Mouse (Mus musculus) CH12.LX (cell line): ENCODE measurements around the gene Ptges. TPM values are rescaled to one million over a fixed set of nuclear protein-coding genes. Genes with fewer than 3 reads are reported as not detected.

Experiments
- DNase-seq: peaks from one replicate; pipeline ENCODE4 v3.0.0-alpha.2; 2013; ENCODE audit errors: extremely low read depth
- H3K27ac ChIP-seq: 2 replicates; pipeline ENCODE4 v1.5.1; 2012; ENCODE audit warnings: low read depth, mild to moderate bottlenecking, control low read depth, moderate library complexity; ENCODE audit not compliant: insufficient read depth
- H3K27me3 ChIP-seq: replicated peaks from 2 replicates; pipeline ENCODE3; 2012; ENCODE audit warnings: inconsistent platforms
- H3K36me3 ChIP-seq, 2 experiments: replicated peaks in 1 of 2; 2 replicates each; pipeline versions ENCODE3 to v1.6.1; 2012; ENCODE audit warnings: inconsistent platforms in 1 of 2, low read length in 1 of 2, mild to moderate bottlenecking in 1 of 2, mixed read lengths in 1 of 2, moderate library complexity in 1 of 2; ENCODE audit not compliant: control insufficient read depth in 1 of 2, insufficient read depth in 1 of 2
- H3K4me1 ChIP-seq, 2 experiments: 2 replicates each; pipeline ENCODE4 v1.6.1; 2012; ENCODE audit warnings: inconsistent platforms in 1 of 2, moderate library complexity in 1 of 2; ENCODE audit not compliant: insufficient read depth in 2 of 2, control insufficient read depth in 1 of 2
- H3K4me2 ChIP-seq: 2 replicates; pipeline ENCODE4 v1.6.1; 2012; ENCODE audit warnings: low read depth, mild to moderate bottlenecking, control low read depth; ENCODE audit not compliant: poor library complexity, insufficient read depth, severe bottlenecking
- H3K4me3 ChIP-seq, 3 experiments: fragments of 150-350 bp in 1 of 3; sonication (generic) in 1 of 3; replicated peaks in 1 of 3; 2 replicates each; pipeline versions ENCODE3 to v1.5.1; 2011 to 2012; ENCODE audit warnings: low read depth in 2 of 3, low read length in 2 of 3, mild to moderate bottlenecking in 2 of 3, moderate library complexity in 2 of 3, control low read depth in 1 of 3, improper control_type of control experiment in 1 of 3, inconsistent platforms in 1 of 3, mixed read lengths in 1 of 3; ENCODE audit not compliant: poor library complexity in 1 of 3
- H3K79me2 ChIP-seq: replicated peaks from 2 replicates; pipeline ENCODE4 v1.6.1; 2012; ENCODE audit warnings: mild to moderate bottlenecking, moderate library complexity; ENCODE audit not compliant: control insufficient read depth, poor library complexity, insufficient read depth, severe bottlenecking; ENCODE audit errors: extremely low read depth
- H3K9ac ChIP-seq: 2 replicates; pipeline ENCODE4 v1.6.1; 2012; ENCODE audit warnings: low read depth, mild to moderate bottlenecking, control low read depth, moderate library complexity; ENCODE audit not compliant: insufficient read depth
- H3K9me3 ChIP-seq: replicated peaks from 2 replicates; pipeline ENCODE3; 2012; ENCODE audit warnings: low read length, inconsistent platforms, mixed read lengths
- BHLHE40 ChIP-seq: IDR thresholded peaks from 2 replicates; pipeline ENCODE4 v1.6.1; 2011; ENCODE audit warnings: mild to moderate bottlenecking, low read depth, low read length, improper control_type of control experiment
- CHD1 ChIP-seq: IDR thresholded peaks from 2 replicates; pipeline ENCODE4 v1.6.1; 2012; ENCODE audit warnings: low read depth, low read length, improper control_type of control experiment, inconsistent platforms
- CHD2 ChIP-seq: IDR thresholded peaks from 2 replicates; pipeline ENCODE4 v1.6.1; 2011; ENCODE audit warnings: low read length, improper control_type of control experiment
- ELF1 ChIP-seq: IDR thresholded peaks from 2 replicates; pipeline ENCODE4 v1.6.1; 2014; ENCODE audit warnings: low read depth, mild to moderate bottlenecking, inconsistent platforms, low read length, improper control_type of control experiment
- EP300 ChIP-seq: IDR thresholded peaks from 2 replicates; pipeline ENCODE4 v1.6.1; 2011; ENCODE audit warnings: low read length, improper control_type of control experiment
- ETS1 ChIP-seq: conservative IDR thresholded peaks from 2 replicates; pipeline ENCODE4 v1.6.1; 2012; ENCODE audit warnings: low read depth, mild to moderate bottlenecking, inconsistent platforms, low read length, improper control_type of control experiment, moderate library complexity
- HCFC1 ChIP-seq: IDR thresholded peaks from 2 replicates; pipeline ENCODE4 v1.6.1; 2012; ENCODE audit warnings: low read depth, mild to moderate bottlenecking, inconsistent platforms, low read length, improper control_type of control experiment
- MAFK ChIP-seq: IDR thresholded peaks from 2 replicates; pipeline ENCODE4 v1.6.1; 2011; ENCODE audit warnings: low read length, improper control_type of control experiment; ENCODE audit not compliant: insufficient replicate concordance
- MAZ ChIP-seq: IDR thresholded peaks from 2 replicates; pipeline ENCODE4 v1.6.1; 2012; ENCODE audit warnings: low read depth, mild to moderate bottlenecking, inconsistent platforms, low read length, improper control_type of control experiment, moderate library complexity
- MEF2A ChIP-seq: IDR thresholded peaks from 2 replicates; pipeline ENCODE4 v1.6.1; 2014; ENCODE audit warnings: low read depth, mild to moderate bottlenecking, inconsistent platforms, low read length, improper control_type of control experiment, borderline replicate concordance
- MXI1 ChIP-seq: IDR thresholded peaks from 2 replicates; pipeline ENCODE4 v1.6.1; 2011; ENCODE audit warnings: mild to moderate bottlenecking, low read depth, low read length, improper control_type of control experiment
- MYC ChIP-seq: IDR thresholded peaks from 2 replicates; pipeline ENCODE4 v1.6.1; 2011; ENCODE audit warnings: low read depth, mild to moderate bottlenecking, improper control_type of control experiment, low read length
- RCOR1 ChIP-seq: conservative IDR thresholded peaks from 2 replicates; pipeline ENCODE4 v1.6.1; 2012; ENCODE audit warnings: low read depth, mild to moderate bottlenecking, inconsistent platforms, low read length, improper control_type of control experiment
- SMC3 ChIP-seq: IDR thresholded peaks from 2 replicates; pipeline ENCODE4 v1.6.1; 2011; ENCODE audit warnings: low read depth, low read length, improper control_type of control experiment
- TBP ChIP-seq: conservative IDR thresholded peaks from 2 replicates; pipeline ENCODE4 v1.6.1; 2011; ENCODE audit warnings: low read depth, low read length, improper control_type of control experiment
- TCF12 ChIP-seq: IDR thresholded peaks from 2 replicates; pipeline ENCODE4 v1.6.1; 2014; ENCODE audit warnings: low read depth, mild to moderate bottlenecking, inconsistent platforms, low read length, improper control_type of control experiment
- UBTF ChIP-seq: IDR thresholded peaks from 2 replicates; pipeline ENCODE4 v1.6.1; 2012; ENCODE audit warnings: low read depth, mild to moderate bottlenecking, inconsistent platforms, low read length, improper control_type of control experiment, moderate library complexity
- USF1 ChIP-seq: IDR thresholded peaks from 2 replicates; pipeline ENCODE4 v1.6.1; 2014; ENCODE audit warnings: low read depth, mild to moderate bottlenecking, inconsistent platforms, low read length, improper control_type of control experiment
- ZC3H11A ChIP-seq: IDR thresholded peaks from 2 replicates; pipeline ENCODE4 v1.6.1; 2012; ENCODE audit warnings: low read depth, mild to moderate bottlenecking, inconsistent platforms, low read length, improper control_type of control experiment
- ZMIZ1 ChIP-seq: IDR thresholded peaks from 2 replicates; pipeline ENCODE4 v1.6.1; 2012; ENCODE audit warnings: low read depth, mild to moderate bottlenecking, inconsistent platforms, low read length, improper control_type of control experiment
- dilution Hi-C: fragments of 300-500 bp; cut with MboI; formaldehyde crosslinking; loops from 2 replicates; pipeline ENCODE4 v1.14.3; 2020; ENCODE audit warnings: low sequenced_read_pairs; ENCODE audit not compliant: extremely low pct_unique_long_range_greater_than_20kb, extremely low pct_ligation_motif_present
- in situ Hi-C: fragments of 300-500 bp; cut with MboI; formaldehyde crosslinking; loops from 3 replicates; pipeline ENCODE4 v1.14.3; 2019; ENCODE audit warnings: low sequenced_read_pairs, low pct_ligation_motif_present, low pct_unique_long_range_greater_than_20kb, mixed read lengths
- polyA plus RNA-seq: library from polyadenylated mRNA; unstranded; fragments of >175 nt; gene quantifications from 2 replicates; pipeline ENCODE4 v1.2.1, GENCODE M21; 2012; ENCODE audit warnings: low read depth; ENCODE audit not compliant: insufficient read length
- total RNA-seq, 2 experiments: library from RNA; depleted of rRNA; stranded (reverse); fragments of 300-350 nt in 1 of 2; fragments of >200 nt in 1 of 2; gene quantifications; 2 replicates each; pipeline ENCODE4 v1.2.3; 2012 to 2014

Gene Ptges
- total and polyA plus RNA-seq, 3 experiments: 0.04 to 0.09 TPM; not detected in 1

DNA sequence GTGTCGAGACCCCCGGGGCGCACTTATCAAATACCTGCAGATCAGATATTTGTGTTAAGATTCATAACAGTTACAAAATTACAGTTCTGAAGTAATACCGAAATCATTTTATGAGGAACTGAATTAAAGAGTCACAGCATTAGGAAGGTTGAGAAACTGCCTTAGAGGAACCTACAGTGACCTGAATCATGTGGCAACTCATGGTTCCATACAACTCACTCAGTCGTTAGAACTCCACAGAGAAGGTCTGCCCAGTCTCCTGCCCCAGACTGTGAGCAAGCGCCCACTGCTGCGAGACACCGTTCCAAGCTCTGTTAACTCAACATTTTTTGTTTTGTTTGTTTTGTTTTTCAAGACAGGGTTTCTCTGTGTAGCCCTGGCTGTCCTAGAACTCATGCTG, 36.0 kb upstream of the Ptges start:
- H3K9me3 ChIP-seq: no peaks in the 10 kb centered on the region
- peaks cover 46 to 66% of the 10 kb centered on the region in 2 experiments for H3K36me3 ChIP-seq
- DNase-seq: no peak
- H3K9ac ChIP-seq: no peak overlapping the region
- H3K4me3 ChIP-seq: no peak overlapping the region
- H3K27me3 ChIP-seq: no peaks in the 10 kb centered on the region
- TF ChIP-seq CHD2 (no peak), MAFK (no peak), ZMIZ1 (no peak)
- TF ChIP-seq, all 38 proteins: peak for 0
- dilution Hi-C loops (no loop called here), in situ Hi-C loops (no loop called here)
- peaks cover 3 to 19% of the 10 kb centered on the region in 2 experiments for H3K4me1 ChIP-seq
- no peak overlapping the region for H3K4me2 ChIP-seq
- no peak overlapping the region for H3K27ac ChIP-seq
- H3K79me2 ChIP-seq: peaks cover 19% of the 10 kb centered on the region

DNA sequence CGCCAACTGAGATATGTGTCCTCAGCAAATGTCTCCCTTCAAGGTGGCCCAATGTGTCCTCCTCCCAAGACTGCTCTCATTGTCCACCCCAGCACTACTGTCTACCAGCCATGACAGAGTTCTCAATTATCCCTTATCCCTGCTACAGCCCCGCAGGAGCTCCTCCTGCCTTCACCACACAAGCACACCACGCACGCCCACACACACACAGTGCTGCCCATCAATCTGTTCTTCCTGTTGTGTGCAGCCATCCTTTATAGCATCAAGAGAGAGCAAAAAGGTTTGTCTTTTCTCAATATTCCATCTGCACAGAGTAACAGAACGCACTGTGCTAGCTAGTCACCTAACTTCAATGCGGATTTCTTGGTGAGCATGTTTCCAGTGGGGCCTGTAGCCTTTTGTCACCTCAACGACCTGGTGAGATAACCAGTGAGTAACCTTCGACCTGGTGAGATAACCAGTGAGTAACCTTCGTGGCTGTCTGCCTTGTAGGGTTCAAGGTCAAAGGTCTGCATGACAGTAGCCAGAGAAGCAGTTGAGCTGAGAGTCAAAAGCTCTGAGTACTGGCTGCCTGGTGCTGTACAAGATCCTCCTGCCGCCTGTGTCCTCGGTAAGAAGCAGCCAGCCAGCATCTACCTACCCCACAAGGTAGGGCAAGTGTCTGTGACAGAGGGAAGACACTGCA, 33.0 kb upstream of the Ptges start:
- TF ChIP-seq MYC (no peak), EP300 (no peak), HCFC1 (no peak), USF1 (no peak), SMC3 (no peak), MEF2A (no peak), UBTF (no peak), ZC3H11A (no peak), MAZ (no peak), TCF12 (no peak), TBP (no peak), ELF1 (no peak), CHD1 (no peak), BHLHE40 (no peak), MXI1 (no peak), RCOR1 (no peak), ETS1 (no peak)
- no peak overlapping the region for H3K4me3 ChIP-seq
- peaks cover 19% of the 10 kb centered on the region for H3K79me2 ChIP-seq
- dilution Hi-C loops: no loop called here
- H3K4me1 ChIP-seq: peaks cover 3 to 19% of the 10 kb centered on the region in 2 experiments
- H3K4me2 ChIP-seq: no peak overlapping the region
- DNase-seq: no peak
- H3K9me3 ChIP-seq: no peaks in the 10 kb centered on the region
- peaks cover 69 to 87% of the 10 kb centered on the region in 2 experiments for H3K36me3 ChIP-seq
- H3K27ac ChIP-seq: no peak overlapping the region
- in situ Hi-C loops: no loop called here
- no peak overlapping the region for H3K9ac ChIP-seq
- H3K27me3 ChIP-seq: no peaks in the 10 kb centered on the region
